Mouse (Mus musculus) left cerebral cortex, postnatal 10 days (tissue): Measurements from ENCODE around the gene Pitpnm3. TPM values are rescaled to one million over a fixed set of nuclear protein-coding genes. Genes with fewer than 3 reads are reported as not detected.

Experiments used
- DNase-seq, 2 experiments: peaks; one replicate each; pipeline ENCODE4 v3.0.0; 2021 to 2022; ENCODE audit warnings: low spot score in 2 of 2, mixed read lengths in 1 of 2; ENCODE audit errors: extremely low spot score in 1 of 2
- intact Hi-C: fragments of 180-260 bp; cut with DNase I; formaldehyde crosslinking; loops from one replicate; pipeline ENCODE4 v1.15.1; 2025
- total RNA-seq, 2 experiments: library from RNA; stranded (reverse); gene quantifications; 2 replicates each; pipeline ENCODE4 v1.2.3; 2021

Gene Pitpnm3
- total RNA-seq, 2 experiments from 2014 or later: 44.4 to 46.3 TPM

- no peak for DNase-seq
- intact Hi-C loops: no loop called here
These were observed 69.2 kb downstream of the Pitpnm3 start for GRCm38 (mm10) chr11:72066330-72066729.

GRCm38 (mm10) chr11:72065103-72065502 is 70.5 kb downstream of the Pitpnm3 start:
- DNase-seq: peak in 1 of 2 experiments; percentile 27
- intact Hi-C loops: no loop called here

- intact Hi-C loops: no loop called here
- DNase-seq: no peak
These were observed 71.2 kb downstream of the Pitpnm3 start for GRCm38 (mm10) chr11:72064414-72064813.

- DNase-seq: no peak
- intact Hi-C loops: no loop called here
These were observed 74.4 kb downstream of the Pitpnm3 start for GRCm38 (mm10) chr11:72061093-72061620.

GRCm38 (mm10) chr11:72060416-72060815 is 75.2 kb downstream of the Pitpnm3 start:
- intact Hi-C loops: no loop called here
- no peak for DNase-seq

- intact Hi-C loops: no loop called here
- no peak for DNase-seq
These were observed 78.4 kb downstream of the Pitpnm3 start for GRCm38 (mm10) chr11:72057166-72057565.

GRCm38 (mm10) chr11:72055176-72055575 is 80.4 kb downstream of the Pitpnm3 start:
- no peak for DNase-seq
- intact Hi-C loops: no loop called here

GRCm38 (mm10) chr11:72052636-72053035 is 82.9 kb downstream of the Pitpnm3 start:
- intact Hi-C loops: loop anchor here (5.0 kb wide), 2 partner anchors 85 to 155 kb away; partner anchors contain the start of genes 4933427D14Rik, Gm43951, Pitpnm3 and Txndc17
- peak; percentile 62 to 78 for DNase-seq

- intact Hi-C loops: loop anchor here (5.0 kb wide), 2 partner anchors 85 to 155 kb away; partner anchors contain the start of genes 4933427D14Rik, Gm43951, Pitpnm3 and Txndc17
- no peak for DNase-seq
These were observed 83.4 kb downstream of the Pitpnm3 start for GRCm38 (mm10) chr11:72052221-72052620.

- intact Hi-C loops: loop anchor here (5.0 kb wide), 2 partner anchors 86 to 156 kb away; partner anchors contain the start of genes 4933427D14Rik, Gm43951, Pitpnm3 and Txndc17
- peak; percentile 33 to 69 for DNase-seq
These were observed 84.4 kb downstream of the Pitpnm3 start for GRCm38 (mm10) chr11:72050895-72051858.

GRCm38 (mm10) chr11:72050168-72050894 is 85.2 kb downstream of the Pitpnm3 start:
- intact Hi-C loops: loop anchor here (5.0 kb wide), 2 partner anchors 87 to 157 kb away; partner anchors contain the start of genes 4933427D14Rik, Gm43951, Pitpnm3 and Txndc17

GRCm38 (mm10) chr11:72049171-72049759 is 86.3 kb downstream of the Pitpnm3 start:
- DNase-seq: no peak
- intact Hi-C loops: no loop called here

More at GRCm38 (mm10) chr11:72050168-72050894, 85.2 kb downstream of the Pitpnm3 start:
- peak in 1 of 2 experiments; percentile 61 for DNase-seq

GRCm38 (mm10) chr11:72048730-72049129 is 86.8 kb downstream of the Pitpnm3 start:
- intact Hi-C loops: no loop called here
- no peak for DNase-seq

- intact Hi-C loops: no loop called here
These were observed 91.3 kb downstream of the Pitpnm3 start for GRCm38 (mm10) chr11:72044231-72044630.

GRCm38 (mm10) chr11:72042631-72043030 is 92.9 kb downstream of the Pitpnm3 start:
- DNase-seq: no peak
- intact Hi-C loops: no loop called here

More at GRCm38 (mm10) chr11:72044231-72044630, 91.3 kb downstream of the Pitpnm3 start:
- no peak for DNase-seq

- DNase-seq: peak; percentile 87 to 92
- intact Hi-C loops: no loop called here
These were observed 93.6 kb downstream of the Pitpnm3 start, which contains the start of gene Pimreg for GRCm38 (mm10) chr11:72041768-72042607. Pimreg (plus strand) TSS chr11:72042032.

GRCm38 (mm10) chr11:72041290-72041767 is 94.2 kb downstream of the Pitpnm3 start:
- no peak for DNase-seq
- intact Hi-C loops: no loop called here
